Mouse (Mus musculus): Measurements from ENCODE around the gene Gabrr3. TPM values are rescaled to one million over a fixed set of nuclear protein-coding genes. Genes with fewer than 3 reads are reported as not detected.

Gabrr3 gene
- polyA plus RNA-seq, 1 experiment from 2014 or later: not detected

Other genes starting within 250 kb of the Gabrr3 start
- not detected in 2 replicates for gene Olfr196, start 236.9 kb upstream of the Gabrr3 start, polyA plus RNA-seq (2016; fragmentation: Nextera tagmentation; extraction: Ambion mirVana)
- not detected in 2 replicates for gene Olfr198, start 203.8 kb upstream of the Gabrr3 start, polyA plus RNA-seq (2016; fragmentation: Nextera tagmentation; extraction: Ambion mirVana)
- not detected in 2 replicates for gene Olfr199, start 187.6 kb upstream of the Gabrr3 start, polyA plus RNA-seq (2016; fragmentation: Nextera tagmentation; extraction: Ambion mirVana)
- not detected in 2 replicates for gene Olfr201, start 134.7 kb upstream of the Gabrr3 start, polyA plus RNA-seq (2016; fragmentation: Nextera tagmentation; extraction: Ambion mirVana)
- not detected in 2 replicates for gene Olfr202, start 120.5 kb upstream of the Gabrr3 start, polyA plus RNA-seq (2016; fragmentation: Nextera tagmentation; extraction: Ambion mirVana)
- gene Olfr203, start 108.5 kb upstream of the Gabrr3 start, polyA plus RNA-seq (2016; fragmentation: Nextera tagmentation; extraction: Ambion mirVana): not detected in 2 replicates
- not detected in 2 replicates for gene Olfr204, start 89.1 kb upstream of the Gabrr3 start, polyA plus RNA-seq (2016; fragmentation: Nextera tagmentation; extraction: Ambion mirVana)
- not detected in 2 replicates for gene Olfr205, start 76.2 kb upstream of the Gabrr3 start, polyA plus RNA-seq (2016; fragmentation: Nextera tagmentation; extraction: Ambion mirVana)
- gene Olfr206, start 58.1 kb upstream of the Gabrr3 start, polyA plus RNA-seq (2016; fragmentation: Nextera tagmentation; extraction: Ambion mirVana): not detected in 2 replicates
- gene Olfr209, start 43.3 kb upstream of the Gabrr3 start, polyA plus RNA-seq (2016; fragmentation: Nextera tagmentation; extraction: Ambion mirVana): not detected in 2 replicates
- 27.9 and 28.3 TPM in 2 replicates for gene Riox2, start 64.4 kb downstream of the Gabrr3 start, polyA plus RNA-seq (2016; fragmentation: Nextera tagmentation; extraction: Ambion mirVana)
- 18.9 and 22.3 TPM in 2 replicates for gene Crybg3, start 193.6 kb downstream of the Gabrr3 start, polyA plus RNA-seq (2016; fragmentation: Nextera tagmentation; extraction: Ambion mirVana)
- gene Arl6, start 232.1 kb downstream of the Gabrr3 start, polyA plus RNA-seq (2016; fragmentation: Nextera tagmentation; extraction: Ambion mirVana): 20.7 and 22.6 TPM in 2 replicates